Mouse (Mus musculus) embryonic fibroblast, embryonic 13.5 days (primary cell): ENCODE results near the gene Arhgap8.

Experiments used
- CTCF ChIP-seq: IDR thresholded peaks from 2 replicates; pipeline ENCODE4 v1.5.1; 2011; ENCODE audit warnings: mild to moderate bottlenecking, control low read depth, low read length, moderate library complexity, borderline replicate concordance; ENCODE audit not compliant: insufficient read depth
- POLR2A ChIP-seq: IDR thresholded peaks from 2 replicates; pipeline ENCODE4 v1.6.1; 2011; ENCODE audit warnings: low read depth, mild to moderate bottlenecking, control low read depth, low read length, moderate library complexity

DNA sequence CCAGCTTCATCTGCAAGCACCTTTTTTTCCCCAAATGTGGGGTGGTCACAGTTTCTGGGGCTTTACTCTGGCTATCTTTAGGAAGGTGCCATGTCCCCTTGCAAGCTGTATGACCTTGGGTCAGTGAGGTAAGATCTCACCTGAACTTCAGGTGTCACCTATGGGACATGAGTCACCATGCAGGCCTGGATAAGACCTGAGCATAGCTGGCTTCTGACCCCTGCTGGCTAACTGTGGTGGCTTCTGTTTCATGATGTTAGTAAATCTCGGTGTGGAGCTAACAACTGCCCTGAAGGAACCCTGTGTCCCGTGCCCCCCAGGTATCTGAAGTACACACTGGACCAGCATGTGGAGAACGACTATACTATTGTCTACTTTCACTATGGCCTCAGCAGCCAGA, 21.7 kb downstream of the Arhgap8 start:
- no peak for TF ChIP-seq POLR2A
- TF ChIP-seq CTCF, result no peak
